Mouse (Mus musculus) limb, embryonic 14.5 days (tissue): ENCODE measurements around the gene Crtac1. TPM values are rescaled to one million over a fixed set of nuclear protein-coding genes. Genes with fewer than 3 reads are reported as not detected.

Source experiments
- ATAC-seq: fragments of 200-750 bp; cut with Nextera tagmentation; 2 replicates; pipeline ENCODE4 v1.8.0; 2017; ENCODE audit warnings: low read depth, moderate number of reproducible peaks, moderate TSS enrichment; ENCODE audit not compliant: low FRiP score
- DNase-seq: peaks from one replicate; pipeline ENCODE4 v3.0.0-alpha.2; 2015; ENCODE audit warnings: low spot score
- H3K27ac ChIP-seq: fragments of 300-500 bp; sonication (generic); replicated peaks from 2 replicates; pipeline ENCODE4 v1.5.1; 2014; ENCODE audit warnings: low read depth, mild to moderate bottlenecking, low read length, moderate library complexity, mixed read lengths
- H3K27me3 ChIP-seq: fragments of 300-500 bp; sonication (generic); 2 replicates; pipeline ENCODE4 v1.6.1; 2014; ENCODE audit warnings: low read length, mixed read lengths; ENCODE audit not compliant: control insufficient read depth, insufficient read depth
- H3K36me3 ChIP-seq: fragments of 300-500 bp; sonication (generic); 2 replicates; pipeline ENCODE4 v1.6.1; 2014; ENCODE audit warnings: mild to moderate bottlenecking, low read length, moderate library complexity, mixed read lengths; ENCODE audit not compliant: control insufficient read depth, insufficient read depth
- H3K4me1 ChIP-seq: fragments of 300-500 bp; sonication (generic); 2 replicates; pipeline ENCODE4 v1.6.1; 2014; ENCODE audit warnings: antibody characterized with exemption, low read length, mixed read lengths; ENCODE audit not compliant: control insufficient read depth, insufficient read depth
- H3K4me2 ChIP-seq: fragments of 300-500 bp; sonication (generic); replicated peaks from 2 replicates; pipeline ENCODE4 v1.6.1; 2014; ENCODE audit warnings: low read depth, mild to moderate bottlenecking, low read length, moderate library complexity; ENCODE audit not compliant: severe bottlenecking
- H3K4me3 ChIP-seq: fragments of 300-500 bp; sonication (generic); replicated peaks from 2 replicates; pipeline ENCODE4 v1.5.1; 2014; ENCODE audit warnings: low read length
- H3K9ac ChIP-seq: fragments of 300-500 bp; sonication (generic); 2 replicates; pipeline ENCODE4 v1.6.1; 2014; ENCODE audit warnings: mild to moderate bottlenecking, low read depth, low read length, moderate library complexity; ENCODE audit not compliant: severe bottlenecking
- H3K9me3 ChIP-seq: fragments of 300-500 bp; sonication (generic); 2 replicates; pipeline ENCODE4 v1.6.1; 2016; ENCODE audit warnings: low read length; ENCODE audit not compliant: control insufficient read depth
- POLR2A ChIP-seq: fragments of 200-500 bp; IDR thresholded peaks from 2 replicates; pipeline ENCODE4 v1.8.0; 2012; ENCODE audit warnings: inconsistent platforms, mild to moderate bottlenecking, moderate library complexity, borderline replicate concordance; ENCODE audit not compliant: insufficient read depth, insufficient read length; ENCODE audit errors: extremely low read depth
- WGBS: fragments of 180-500 bp; shearing (Covaris S2); extraction: QIAGEN DNeasy Blood & Tissue Kit; methylation state at CpG from one replicate; pipeline ENCODE4 v1.1.7; 2014; 5-methylcytosine and 5-hydroxymethylcytosine counted together
- polyA plus RNA-seq, 2 experiments: library from polyadenylated mRNA; depleted of rRNA in 1 of 2; stranded (reverse) in 1 of 2; unstranded in 1 of 2; fragments of >200 nt; fragmentation: Nextera tagmentation in 1 of 2; extraction: Ambion mirVana in 1 of 2; gene quantifications; 2 replicates each; pipeline versions ENCODE4 v1.2.1 to v1.2.3; 2012 to 2014

The Crtac1 gene
- polyA plus RNA-seq, 2 experiments, result 3.1 to 3.4 TPM

DNA sequence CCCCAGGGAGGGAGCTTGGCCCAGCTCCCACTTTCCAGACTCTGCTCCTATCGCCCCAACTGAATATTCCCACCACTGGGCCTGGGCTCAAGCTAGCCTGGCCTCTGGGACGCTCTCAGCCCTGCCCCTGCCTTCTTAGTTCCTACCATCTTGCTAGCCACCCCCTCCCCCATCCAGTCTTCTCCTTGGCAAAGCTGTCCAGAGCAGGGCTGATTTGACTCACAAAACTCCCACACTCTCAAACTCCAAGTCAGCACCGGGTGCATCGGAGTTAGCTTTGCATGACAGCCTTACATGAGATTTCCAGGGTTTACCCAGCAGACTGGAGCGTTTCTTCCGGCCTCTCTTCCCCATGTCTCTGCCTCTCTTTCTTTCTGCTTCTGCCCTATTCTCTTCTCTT is 138.4 kb downstream of the Crtac1 start:
- Histone ChIP-seq H3K4me1 (peaks cover 17% of the 10 kb centered on the region), H3K27me3 (no peaks in the 10 kb centered on the region), H3K9ac (no peak overlapping the region), H3K36me3 (no peaks in the 10 kb centered on the region), H3K9me3 (no peaks in the 10 kb centered on the region), H3K27ac (no peak overlapping the region), H3K4me3 (no peak overlapping the region), H3K4me2 (no peak overlapping the region)
- no peak for TF ChIP-seq POLR2A
- ATAC-seq (no peak), DNase-seq (no peak)
- 78% methylated on average over 6 of the region's 6 CpGs for WGBS

DNA sequence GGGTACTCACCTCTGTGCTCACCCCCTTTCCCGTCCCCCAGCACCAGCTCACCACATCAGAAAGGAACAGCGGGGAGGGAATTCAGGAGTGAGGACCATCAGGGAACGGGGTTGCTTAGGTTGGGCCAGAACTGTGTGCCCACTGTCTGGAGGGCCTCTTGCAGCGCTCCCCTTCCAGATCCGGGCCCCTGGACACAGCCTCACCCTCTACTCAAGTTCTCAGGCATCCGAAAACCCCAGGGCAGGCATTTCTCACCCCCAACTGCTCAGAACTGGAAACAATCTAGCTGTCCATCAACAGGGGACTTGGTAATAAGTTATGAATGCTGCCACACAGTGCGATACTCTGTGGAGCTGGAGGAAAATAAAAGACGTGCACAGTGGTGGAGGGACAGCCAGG is 139.5 kb downstream of the Crtac1 start:
- peaks cover 17% of the 10 kb centered on the region for H3K4me1 ChIP-seq
- H3K27me3 ChIP-seq, result no peaks in the 10 kb centered on the region
- no peak overlapping the region for H3K9ac ChIP-seq
- H3K4me3 ChIP-seq, result no peak overlapping the region
- no peak for TF ChIP-seq POLR2A
- 34% methylated on average over 8 of the region's 8 CpGs for WGBS
- ATAC-seq (no peak), DNase-seq (no peak)
- H3K9me3 ChIP-seq, result no peaks in the 10 kb centered on the region
- H3K36me3 ChIP-seq, result no peaks in the 10 kb centered on the region
- H3K27ac ChIP-seq, result no peak overlapping the region
- no peak overlapping the region for H3K4me2 ChIP-seq

DNA sequence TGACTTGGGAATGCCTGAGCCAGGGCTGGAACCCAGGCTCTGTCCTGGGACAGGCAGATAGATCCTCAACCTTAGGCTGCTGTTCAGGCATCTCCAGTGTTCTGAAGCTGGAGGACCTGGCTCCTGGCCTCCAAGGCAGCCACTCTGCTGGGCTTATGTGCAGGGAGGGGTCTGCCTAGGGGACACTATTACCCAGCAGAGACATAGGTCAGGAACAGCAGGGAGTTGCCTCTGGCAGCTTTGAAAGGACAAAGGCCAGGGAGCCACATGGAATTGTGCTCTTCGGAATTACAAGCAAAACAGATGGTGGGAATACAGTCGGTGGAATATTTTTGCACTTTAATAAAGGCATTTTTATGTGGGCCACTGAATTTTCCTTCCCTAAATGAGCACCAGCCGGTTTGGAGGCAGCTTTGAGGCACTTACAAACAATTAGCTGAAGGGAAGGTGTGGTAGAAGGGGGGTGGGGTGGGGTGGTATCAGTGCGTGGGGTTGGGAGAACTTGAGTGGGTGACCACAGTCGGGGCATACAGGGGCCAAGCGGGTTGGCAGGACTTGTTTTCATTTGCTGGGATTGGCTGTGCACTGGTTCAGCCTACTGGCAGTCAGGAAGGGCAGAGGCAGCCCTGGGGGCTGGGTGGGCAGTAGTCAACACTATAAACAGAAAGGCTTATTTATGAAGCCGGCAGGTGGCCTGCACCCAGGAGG is 140.5 kb downstream of the Crtac1 start:
- Histone ChIP-seq H3K4me1 (peaks cover 17% of the 10 kb centered on the region), H3K4me2 (no peak overlapping the region), H3K4me3 (no peak overlapping the region), H3K36me3 (no peaks in the 10 kb centered on the region), H3K9me3 (no peaks in the 10 kb centered on the region), H3K27ac (no peak overlapping the region), H3K9ac (no peak overlapping the region), H3K27me3 (no peaks in the 10 kb centered on the region)
- WGBS, result 12% methylated on average over 7 of the region's 7 CpGs
- no peak for DNase-seq
- ATAC-seq, result no peak
- TF ChIP-seq POLR2A, result no peak

DNA sequence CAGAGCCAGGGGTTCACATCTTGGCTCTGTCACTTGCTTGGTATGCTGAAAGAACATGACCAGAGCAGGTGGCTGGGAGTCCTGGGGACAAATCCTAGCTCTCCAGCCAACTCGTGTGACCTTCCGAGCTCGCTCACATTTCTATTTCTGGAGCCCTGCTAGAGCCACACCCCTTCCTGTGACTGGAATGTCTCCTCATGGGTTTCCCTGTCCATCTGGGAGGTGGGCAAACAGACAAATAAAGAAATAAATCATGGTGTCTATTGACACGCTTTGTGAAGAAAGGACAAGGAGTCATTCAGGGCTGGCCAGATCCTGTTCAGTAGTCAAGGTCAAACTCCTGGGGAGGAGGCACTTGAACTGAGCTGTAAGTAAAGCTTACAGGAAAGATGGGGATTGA is 143.2 kb downstream of the Crtac1 start:
- 68% methylated on average over 4 of the region's 4 CpGs for WGBS
- ATAC-seq, result no peak
- no peak overlapping the region for H3K4me3 ChIP-seq

DNA sequence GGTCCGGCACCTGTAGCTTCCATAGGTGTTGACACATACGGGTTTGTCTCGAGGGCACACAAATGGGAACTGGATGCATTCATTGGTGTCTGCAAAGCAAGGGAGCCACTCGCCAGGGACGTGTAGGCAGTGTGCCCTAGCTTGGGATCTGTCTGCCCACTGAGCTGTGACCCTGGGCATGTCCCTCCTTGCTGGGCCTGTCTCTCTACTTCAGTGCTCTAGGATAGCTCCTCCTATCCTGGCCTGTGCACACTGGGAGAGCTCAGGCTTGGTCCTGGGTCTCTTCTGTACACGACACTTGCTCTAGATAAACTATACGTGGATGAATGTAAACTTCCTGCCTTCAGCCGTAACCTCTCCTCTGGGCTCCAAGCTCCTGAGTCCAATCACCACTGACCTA is 147.4 kb downstream of the Crtac1 start:
- Histone ChIP-seq H3K9me3 (no peaks in the 10 kb centered on the region), H3K4me3 (no peak overlapping the region), H3K4me2 (no peak overlapping the region), H3K27ac (no peak overlapping the region), H3K4me1 (no peaks in the 10 kb centered on the region), H3K36me3 (no peaks in the 10 kb centered on the region), H3K27me3 (no peaks in the 10 kb centered on the region), H3K9ac (no peak overlapping the region)
- TF ChIP-seq POLR2A, result no peak
- ATAC-seq, result no peak
- no peak for DNase-seq
- WGBS, result 75% methylated on average over 8 of the region's 8 CpGs

More for the DNA sequence above, 143.2 kb downstream of the Crtac1 start:
- no peak overlapping the region for H3K27ac ChIP-seq
- H3K4me1 ChIP-seq, result peaks cover 17% of the 10 kb centered on the region
- H3K9ac ChIP-seq, result no peak overlapping the region
- no peak overlapping the region for H3K4me2 ChIP-seq
- no peak for TF ChIP-seq POLR2A
- H3K36me3 ChIP-seq, result no peaks in the 10 kb centered on the region
- H3K9me3 ChIP-seq, result no peaks in the 10 kb centered on the region
- no peak for DNase-seq
- H3K27me3 ChIP-seq, result no peaks in the 10 kb centered on the region
